Mouse (Mus musculus): ENCODE data around the gene Slc25a10.

GRCm38 (mm10) chr11:120500357-120500756 lies 8.7 kb downstream of the Slc25a10 start:
- TF ChIP-seq CTCF (IDR thresholded peaks at IDR 0.05; ENCODE audit: control insufficient read depth, insufficient read depth, insufficient replicate concordance, low read depth, low read length): no peak
- TF ChIP-seq POLR2A (IDR thresholded peaks at IDR 0.05; ENCODE audit: control insufficient read depth, low read depth, low read length): no peak

Measured in testis, adult 2 months (tissue).